Mouse (Mus musculus): ENCODE data around the gene Acadvl. TPM values are rescaled to one million over a fixed set of nuclear protein-coding genes. Genes with fewer than 3 reads are reported as not detected.
A peak's percentile ranks its signal among the peaks of the same experiment; 100 is the strongest.

The Acadvl gene
- polyA plus RNA-seq, 1 experiment from 2014 or later: 178 TPM

DNA sequence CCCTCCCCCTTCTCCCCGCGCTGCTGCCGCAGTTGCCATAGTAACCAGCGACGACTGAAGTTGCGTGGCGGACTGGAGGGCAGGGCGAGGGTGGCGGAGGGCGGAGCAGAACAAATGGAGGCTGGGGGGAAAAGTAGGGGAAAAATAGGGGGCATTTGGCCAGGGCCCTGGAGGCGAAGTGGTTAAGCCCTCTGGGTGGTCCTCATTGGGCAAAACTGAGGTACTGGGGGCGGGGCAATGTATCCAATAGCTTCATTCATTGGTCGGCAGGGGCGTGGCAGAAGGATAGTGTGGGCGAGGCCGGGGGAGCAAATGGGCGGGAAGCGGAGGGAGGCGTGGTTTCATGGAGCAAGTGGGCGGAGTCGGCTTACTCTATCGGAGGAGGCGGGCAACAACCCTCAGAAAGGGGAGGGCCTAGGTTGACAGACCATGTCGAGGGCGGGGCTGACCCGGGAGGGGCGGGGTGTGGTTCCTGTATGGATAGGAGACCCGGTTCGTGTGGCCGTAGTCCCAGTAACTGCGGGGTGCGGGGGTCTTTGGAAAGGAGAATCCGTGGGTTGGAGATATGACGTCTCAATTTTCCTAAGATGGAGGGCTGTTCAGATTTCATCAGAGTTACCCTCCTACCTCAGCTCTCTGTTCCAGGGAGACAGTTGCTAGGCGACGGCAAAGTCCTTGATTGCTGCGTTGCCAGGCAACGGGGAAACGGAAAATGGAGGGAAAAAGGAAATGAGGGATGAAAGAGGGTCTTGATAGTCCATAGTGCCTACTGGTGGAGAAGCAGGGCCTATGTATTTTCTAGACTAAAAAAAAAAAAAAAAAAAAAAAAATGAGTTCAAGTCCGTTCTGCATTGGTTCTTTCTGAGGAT is 6.3 kb upstream of the Acadvl start:
- Histone ChIP-seq H3K27me3 (ENCODE audit: insufficient read depth, low read length) (no peaks in the 10 kb centered on the region), H3K4me2 (ENCODE audit: low read length) (peak overlapping the region; percentile 92), H3K4me1 (replicated peaks; ENCODE audit: insufficient read depth, low read length) (peaks cover 31% of the 10 kb centered on the region), H3K27ac (peak overlapping the region; percentile 72), H3K36me3 (ENCODE audit: insufficient read depth, low read length) (no peaks in the 10 kb centered on the region), H3K9ac (ENCODE audit: low read depth, low read length) (peak overlapping the region; percentile 31; the same call in 1 of the 2 replicates), H3K4me3 (replicated peaks; ENCODE audit: low read depth, low read length) (peak overlapping the region; percentile 56), H3K9me3 (replicated peaks; ENCODE audit: low read length) (no peaks in the 10 kb centered on the region)
- TF ChIP-seq CTCF (IDR thresholded peaks at IDR 0.05; ENCODE audit: low read depth): no peak
- peak; percentile 99 for DNase-seq (ENCODE audit: low spot score)
- ATAC-seq (replicated peaks; ENCODE audit: low FRiP score, low read depth): peak; percentile 83
- WGBS: 2% methylated on average over 40 of the region's 40 CpGs

DNA sequence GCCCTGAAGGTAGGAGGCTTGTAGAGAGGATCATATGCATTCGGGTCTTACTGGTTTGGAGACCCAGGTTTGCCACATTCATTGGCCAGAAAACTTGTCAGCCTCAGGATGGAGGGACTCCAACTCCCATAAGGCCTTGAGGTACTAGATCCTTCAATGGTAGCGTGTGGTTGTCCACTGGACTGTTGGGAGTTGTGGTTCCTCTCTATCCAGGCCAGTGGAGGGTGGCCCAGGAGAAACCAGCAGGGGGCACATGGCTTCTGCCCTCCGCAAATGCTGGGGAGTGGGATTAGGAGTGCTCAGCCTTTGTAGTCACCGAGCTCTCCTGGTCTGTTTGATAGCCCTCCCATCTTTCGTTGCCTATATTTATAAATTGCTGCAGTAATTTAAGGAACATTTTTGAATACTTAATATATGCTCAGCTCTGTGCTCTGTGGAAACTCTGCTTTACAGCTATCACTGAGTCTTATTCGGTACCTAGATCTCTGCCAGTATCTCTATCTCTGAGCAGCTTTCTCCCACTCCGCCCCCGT is 5.6 kb upstream of the Acadvl start:
- H3K4me2 ChIP-seq (ENCODE audit: low read length): peak overlapping the region; percentile 92
- ATAC-seq (replicated peaks; ENCODE audit: low FRiP score, low read depth) (peak; percentile 86), DNase-seq (ENCODE audit: low spot score) (peak; percentile 97)
- H3K9ac ChIP-seq (ENCODE audit: low read depth, low read length): peak overlapping the region; percentile 31; the same call in 1 of the 2 replicates
- peak overlapping the region; percentile 56 for H3K4me3 ChIP-seq (replicated peaks; ENCODE audit: low read depth, low read length)
- TF ChIP-seq CTCF (IDR thresholded peaks at IDR 0.05; ENCODE audit: low read depth): peak; percentile 74
- WGBS: 2% methylated on average over 8 of the region's 8 CpGs
- no peaks in the 10 kb centered on the region for H3K9me3 ChIP-seq (replicated peaks; ENCODE audit: low read length)
- H3K27me3 ChIP-seq (ENCODE audit: insufficient read depth, low read length): no peaks in the 10 kb centered on the region
- peak overlapping the region; percentile 72 for H3K27ac ChIP-seq
- H3K4me1 ChIP-seq (replicated peaks; ENCODE audit: insufficient read depth, low read length): peaks cover 24% of the 10 kb centered on the region
- no peaks in the 10 kb centered on the region for H3K36me3 ChIP-seq (ENCODE audit: insufficient read depth, low read length)

DNA sequence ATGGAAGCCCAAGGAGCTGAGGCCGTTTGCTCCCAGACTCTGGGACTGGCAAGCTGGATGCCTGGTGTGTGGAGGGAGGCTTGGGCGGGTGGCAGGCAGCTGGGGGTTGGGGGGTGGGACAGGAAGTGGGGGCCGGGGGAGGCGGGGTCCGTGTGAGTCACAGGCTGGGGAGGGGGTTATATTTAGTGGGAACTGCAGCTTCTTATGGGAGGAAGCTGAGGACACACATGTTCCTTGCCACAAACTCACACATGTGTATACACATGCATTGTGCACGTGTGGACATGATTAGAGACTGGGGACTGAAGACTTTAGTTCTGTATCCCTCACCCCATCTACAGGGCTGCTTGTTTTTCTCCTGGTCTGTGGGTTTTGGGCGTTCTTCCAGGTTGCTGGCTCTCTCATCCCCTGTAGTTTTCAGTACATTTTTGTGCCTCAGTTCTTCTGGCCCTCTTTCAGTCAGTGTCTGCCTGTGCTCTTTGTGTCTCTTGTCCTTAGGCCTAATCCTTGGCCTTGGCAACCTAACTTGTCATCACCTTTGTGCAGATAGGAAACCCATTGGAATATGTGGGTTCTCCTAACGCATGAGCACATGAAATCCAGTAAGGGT is 4.9 kb upstream of the Acadvl start:
- 14% methylated on average over 7 of the region's 8 CpGs for WGBS
- Histone ChIP-seq H3K9me3 (replicated peaks; ENCODE audit: low read length) (no peaks in the 10 kb centered on the region), H3K27me3 (ENCODE audit: insufficient read depth, low read length) (no peaks in the 10 kb centered on the region), H3K36me3 (ENCODE audit: insufficient read depth, low read length) (no peaks in the 10 kb centered on the region), H3K9ac (ENCODE audit: low read depth, low read length) (no peak overlapping the region), H3K4me3 (replicated peaks; ENCODE audit: low read depth, low read length) (no peak overlapping the region), H3K4me2 (ENCODE audit: low read length) (peak overlapping the region; percentile 92), H3K27ac (peak overlapping the region; percentile 5; the same call in 1 of the 2 replicates), H3K4me1 (replicated peaks; ENCODE audit: insufficient read depth, low read length) (peaks cover 27% of the 10 kb centered on the region)
- ATAC-seq (replicated peaks; ENCODE audit: low FRiP score, low read depth) (no peak), DNase-seq (ENCODE audit: low spot score) (no peak)
- no peak for TF ChIP-seq CTCF (IDR thresholded peaks at IDR 0.05; ENCODE audit: low read depth)

DNA sequence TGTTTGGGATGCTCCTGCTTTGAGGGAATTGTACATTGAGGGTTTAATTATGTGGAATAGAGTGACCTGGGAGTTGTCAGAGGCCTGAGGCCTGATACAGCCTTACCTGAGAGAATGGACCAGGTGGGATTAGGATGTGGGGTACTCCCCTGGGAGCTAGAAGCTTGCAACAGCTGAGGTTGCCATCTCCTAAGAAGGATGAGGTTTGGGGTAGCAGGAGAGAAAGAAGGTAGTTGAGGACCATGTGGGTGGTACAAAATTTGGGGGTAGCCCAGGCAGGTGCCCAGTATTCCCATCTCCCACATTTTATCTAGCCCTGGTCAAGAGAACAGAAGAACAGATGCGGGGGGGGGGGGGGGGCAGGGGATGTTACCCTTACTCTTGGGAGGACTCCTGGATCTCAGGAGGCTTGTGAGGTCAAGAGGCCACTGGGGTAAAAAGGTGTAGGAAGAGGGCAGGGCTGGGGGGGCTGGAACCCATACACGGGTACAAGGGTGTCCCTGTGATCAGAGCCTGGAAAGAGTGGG is 4.3 kb upstream of the Acadvl start:
- Histone ChIP-seq H3K4me3 (replicated peaks; ENCODE audit: low read depth, low read length) (no peak overlapping the region), H3K4me1 (replicated peaks; ENCODE audit: insufficient read depth, low read length) (peaks cover 30% of the 10 kb centered on the region), H3K4me2 (ENCODE audit: low read length) (peak overlapping the region; percentile 92), H3K9me3 (replicated peaks; ENCODE audit: low read length) (no peaks in the 10 kb centered on the region), H3K27ac (0 out of 2 replicates have a peak overlapping the region, but pooled peaks have one; percentile 5), H3K36me3 (ENCODE audit: insufficient read depth, low read length) (no peaks in the 10 kb centered on the region), H3K9ac (ENCODE audit: low read depth, low read length) (no peak overlapping the region), H3K27me3 (ENCODE audit: insufficient read depth, low read length) (no peaks in the 10 kb centered on the region)
- DNase-seq (ENCODE audit: low spot score): no peak
- no peak for TF ChIP-seq CTCF (IDR thresholded peaks at IDR 0.05; ENCODE audit: low read depth)
- 0% methylated on average over 1 of the region's 2 CpGs for WGBS
- ATAC-seq (replicated peaks; ENCODE audit: low FRiP score, low read depth): no peak

DNA sequence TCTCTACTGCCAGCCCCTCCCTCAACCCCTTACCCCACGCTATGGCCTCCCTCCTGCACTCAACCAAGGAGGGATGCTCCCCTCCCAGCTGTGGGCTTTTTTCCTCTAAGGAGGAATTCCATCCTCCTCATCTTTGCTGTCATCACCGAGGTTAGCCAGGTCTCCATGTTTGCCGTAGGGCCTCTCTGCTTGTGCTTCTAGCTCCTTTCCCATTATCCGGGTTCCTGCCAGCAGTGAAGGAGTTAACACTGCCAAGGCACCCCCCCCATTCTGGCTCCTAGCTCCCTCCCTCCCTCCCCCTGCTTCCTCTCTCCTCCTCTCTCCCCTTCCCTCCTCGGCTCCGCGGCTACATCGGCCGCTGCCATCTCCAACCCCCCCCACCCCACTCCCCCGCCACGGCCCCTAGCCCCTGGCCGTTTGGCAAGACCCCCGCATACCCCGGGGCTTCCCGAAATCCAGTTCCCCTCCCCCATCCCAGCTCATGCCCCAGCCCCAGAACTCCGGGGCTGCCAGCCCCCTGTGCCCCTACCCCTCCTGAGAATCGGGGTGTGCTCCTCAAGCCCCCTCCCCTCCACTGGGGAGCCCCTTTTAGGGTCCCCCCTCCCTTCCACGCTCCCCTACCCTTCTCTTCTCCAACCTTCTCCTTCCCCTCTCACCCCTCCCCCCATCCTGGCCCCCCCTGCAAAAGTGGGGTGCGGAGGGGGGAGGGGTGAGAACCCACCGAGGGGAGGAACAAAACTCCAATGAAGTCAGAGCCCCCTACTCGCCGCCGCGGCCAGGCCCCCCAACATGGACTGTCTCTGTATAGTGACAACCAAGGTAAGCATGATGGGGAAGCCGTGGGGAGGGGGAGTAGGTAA is 3.1 kb upstream of the Acadvl start:
- H3K4me1 ChIP-seq (replicated peaks; ENCODE audit: insufficient read depth, low read length): peaks cover 28% of the 10 kb centered on the region
- peak overlapping the region; percentile 80 for H3K9ac ChIP-seq (ENCODE audit: low read depth, low read length)
- ATAC-seq (replicated peaks; ENCODE audit: low FRiP score, low read depth) (no peak), DNase-seq (ENCODE audit: low spot score) (peak; percentile 87)
- no peaks in the 10 kb centered on the region for H3K9me3 ChIP-seq (replicated peaks; ENCODE audit: low read length)
- H3K27ac ChIP-seq: peak overlapping the region; percentile 77
- 1% methylated on average over 25 of the region's 25 CpGs for WGBS
- H3K4me2 ChIP-seq (ENCODE audit: low read length): peak overlapping the region; percentile 92
- H3K27me3 ChIP-seq (ENCODE audit: insufficient read depth, low read length): no peaks in the 10 kb centered on the region
- no peak for TF ChIP-seq CTCF (IDR thresholded peaks at IDR 0.05; ENCODE audit: low read depth)
- H3K4me3 ChIP-seq (replicated peaks; ENCODE audit: low read depth, low read length): peak overlapping the region; percentile 56
- H3K36me3 ChIP-seq (ENCODE audit: insufficient read depth, low read length): no peaks in the 10 kb centered on the region

Measured in kidney, postnatal 0 days (tissue).